8 mouse cellular contexts compared by ENCODE assay signal in the genomic region with DNA sequence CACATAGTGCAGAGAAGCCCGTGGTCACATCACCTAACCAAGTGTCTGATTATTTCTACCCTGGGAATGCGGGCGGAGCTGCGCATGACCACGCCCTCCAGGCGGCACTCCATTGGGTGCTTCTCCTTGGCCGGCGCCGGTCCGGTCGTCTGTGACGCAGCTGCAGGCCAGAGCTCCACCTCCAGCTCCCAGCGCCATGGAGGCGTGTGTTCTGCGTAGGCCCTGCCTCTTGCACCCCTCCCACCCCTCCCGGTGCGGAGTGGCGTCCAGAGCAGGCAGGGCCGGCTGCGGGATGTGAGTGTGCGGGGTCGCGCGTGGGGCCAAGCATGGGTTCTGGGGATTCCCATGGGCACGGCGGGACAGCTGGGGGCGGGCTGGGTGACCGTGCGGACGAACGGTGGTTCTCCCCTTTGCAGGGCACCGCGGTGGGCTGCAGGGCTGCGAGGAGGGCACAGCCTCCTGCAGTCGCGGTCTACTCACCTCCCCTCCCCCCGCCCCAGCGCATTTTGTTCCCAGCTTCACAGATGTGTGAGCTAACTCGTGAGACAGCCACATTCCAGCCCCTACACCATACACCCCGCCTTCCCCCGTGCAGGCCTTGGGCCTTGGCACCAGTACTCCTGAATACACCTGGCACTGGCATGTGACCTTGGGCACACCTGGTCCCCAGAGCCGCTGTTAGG. TPM values are rescaled to one million over a fixed set of nuclear protein-coding genes. Genes with fewer than 3 reads are reported as not detected.
DNase-seq lines count a peak whose midpoint lies in the region; ATAC-seq and TF ChIP-seq lines count a peak whose summit lies in the region.

Gene Hdac11 (plus strand): TSS at position 112 of the 683 bp plus-strand sequence.

- H3K27ac ChIP-seq in hindbrain, embryonic 10.5 days = peak within 1 kb of the TSS; percentile 94
- H3K27ac ChIP-seq in lung, postnatal 0 days (ENCODE audit: low read length) = peak within 1 kb of the TSS; percentile 64; the same call in 1 of the 2 replicates

- WGBS in hindbrain, embryonic 10.5 days = under 1% methylated on average over 42 of the region's 42 CpGs
- WGBS in lung, postnatal 0 days = 3% methylated on average over 32 of the region's 42 CpGs

- peak within 1 kb of the TSS; percentile 50 for H3K9ac ChIP-seq in lung, postnatal 0 days (replicated peaks; ENCODE audit: low read depth)

- no peak for TF ChIP-seq EP300 in lung, postnatal 0 days (IDR thresholded peaks at IDR 0.05)

- peaks cover 90% of the 10 kb centered on the region for H3K4me1 ChIP-seq in hindbrain, embryonic 10.5 days (replicated peaks)
- H3K4me1 ChIP-seq in lung, postnatal 0 days (ENCODE audit: insufficient read depth, low read depth, low read length) = no peaks in the 10 kb centered on the region

- peaks cover 6% of the 10 kb centered on the region for H3K36me3 ChIP-seq in hindbrain, embryonic 10.5 days
- no peaks in the 10 kb centered on the region for H3K36me3 ChIP-seq in lung, postnatal 0 days (ENCODE audit: insufficient read depth, low read length)

- peak; percentile 66 for ATAC-seq in frontal cortex, adult (ENCODE audit: low TSS enrichment)
- ATAC-seq in lung, postnatal 0 days = peak; percentile 98

- H3K4me3 ChIP-seq in hindbrain, embryonic 10.5 days = peak within 1 kb of the TSS; percentile 76
- H3K4me3 ChIP-seq in lung, postnatal 0 days (ENCODE audit: low read depth, low read length) = peak within 1 kb of the TSS; percentile 50

- no peak for TF ChIP-seq CTCF in lung, postnatal 0 days (IDR thresholded peaks at IDR 0.05)

- peak within 1 kb of the TSS; percentile 94 for H3K4me2 ChIP-seq in lung, postnatal 0 days (replicated peaks; ENCODE audit: low read depth, low read length)

- H3K9me3 ChIP-seq in hindbrain, embryonic 10.5 days = no peaks in the 10 kb centered on the region
- H3K9me3 ChIP-seq in lung, postnatal 0 days (ENCODE audit: low read length) = no peaks in the 10 kb centered on the region

- H3K27me3 ChIP-seq in hindbrain, embryonic 10.5 days (ENCODE audit: insufficient read depth, poor library complexity, severe bottlenecking) = no peaks in the 10 kb centered on the region; the same call in 1 of the 2 replicates
- no peaks in the 10 kb centered on the region for H3K27me3 ChIP-seq in lung, postnatal 0 days (replicated peaks; ENCODE audit: insufficient read depth, low read length)

- DNase-seq in MN1 (ENCODE audit: low spot score) = peak; percentile 91
- DNase-seq in cerebellum, adult 9-10 months = peak; percentile 94
- DNase-seq in hindbrain, embryonic 10.5 days (ENCODE audit: low spot score) = peak; percentile 93
- DNase-seq in layer of hippocampus, adult 9-11 months = peak; percentile 97
- peak; percentile 97 for DNase-seq in lung, postnatal 0 days (ENCODE audit: low spot score)
- peak; percentile 70 for DNase-seq in ovary, postnatal 14 days (ENCODE audit: low spot score)
- DNase-seq in thymus, postnatal 14 days = peak; percentile 65

RNA-seq across cellular contexts. Expression of gene Hdac11, which starts in this region (rescaled TPM):
- polyA plus RNA-seq in hindbrain, embryonic 10.5 days (2016; fragmentation: Nextera tagmentation; extraction: Ambion mirVana) = 12.3 and 15.6 TPM in 2 replicates
- polyA plus RNA-seq in lung, postnatal 0 days (2015; fragmentation: Nextera tagmentation; extraction: Ambion mirVana) = 3.8 and 3.9 TPM in 2 replicates

Comparison
In these comparisons a context has a peak if more than half of its experiments do, and no peak if none do; other contexts are left out.
1. Peak in every context shown above with its lines: DNase-seq, ATAC-seq, H3K4me3 ChIP-seq and H3K27ac ChIP-seq.